Mouse (Mus musculus) liver, embryonic 14.5 days (tissue): Measurements from ENCODE around the gene Ccne1.

Experiments used
- CTCF ChIP-seq: IDR thresholded peaks from 2 replicates; pipeline ENCODE4 v1.5.1; 2016; ENCODE audit warnings: antibody characterized with exemption, low read depth, control low read depth
- EP300 ChIP-seq: IDR thresholded peaks from 2 replicates; pipeline ENCODE4 v1.6.1; 2016; ENCODE audit warnings: antibody characterized with exemption, low read depth

GRCm38 (mm10) chr7:38070663-38071062 lies 36.7 kb downstream of the Ccne1 start:
- TF ChIP-seq CTCF (no peak), EP300 (no peak)
